Mouse (Mus musculus) heart, adult 2 months (tissue): ENCODE measurements around the gene Plcl1.

Source experiments
- CTCF ChIP-seq: fragments of 200-600 bp; IDR thresholded peaks from 2 replicates; pipeline ENCODE4 v1.8.1; 2022; ENCODE audit warnings: antibody characterized with exemption, mild to moderate bottlenecking, moderate library complexity
- POLR2A ChIP-seq: fragments of 200-500 bp; IDR thresholded peaks from 2 replicates; pipeline ENCODE4 v1.6.1; 2011; ENCODE audit warnings: mild to moderate bottlenecking, low read depth, low read length, control low read depth; ENCODE audit not compliant: insufficient read depth

GRCm38 (mm10) chr1:55429051-55429450 is 23.3 kb downstream of the Plcl1 start:
- no peak for TF ChIP-seq POLR2A
- TF ChIP-seq CTCF: no peak
